In the genomic region with DNA sequence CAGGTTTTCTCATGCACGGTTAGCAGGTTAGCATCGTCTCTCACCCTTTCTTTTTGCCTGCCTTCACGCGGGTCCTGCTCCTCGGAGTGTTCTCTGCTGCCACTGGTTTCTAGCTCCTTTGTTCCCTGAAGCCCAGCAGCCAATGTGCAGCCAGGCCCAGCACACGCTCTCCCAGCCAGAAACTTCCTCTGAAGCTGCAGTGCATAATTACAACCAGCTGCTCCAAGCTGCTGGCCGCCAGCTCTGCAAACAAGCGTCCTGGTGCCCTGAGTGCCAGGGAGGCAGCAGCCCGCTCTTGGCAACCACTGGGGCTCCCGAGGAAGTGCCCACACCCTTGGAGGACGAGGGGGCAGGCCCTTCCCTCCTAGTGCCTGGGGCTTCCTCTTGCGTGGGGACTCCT, we compare ENCODE assay signal across 8 mouse cellular contexts.
DNase-seq lines count a peak whose midpoint lies in the region; ATAC-seq lines count a peak whose summit lies in the region.

No protein-coding gene starts in this region.

- DNase-seq in layer of hippocampus, adult 11-12 months (ENCODE audit: low spot score), result peak; percentile 69
- DNase-seq in layer of hippocampus, adult 9-10 months (ENCODE audit: low spot score), result no peak
- peak; percentile 84 for DNase-seq in heart, embryonic 10.5 days (ENCODE audit: low spot score)
- peak; percentile 27 to 30 for DNase-seq in kidney, adult 8-10 months
- peak; percentile 64 for DNase-seq in telencephalon, adult 2 months (ENCODE audit: low read depth, low spot score)

- 0 out of 2 replicates have a peak overlapping the region, but pooled peaks have one; percentile 1 for H3K9ac ChIP-seq in embryonic facial prominence, embryonic 15.5 days
- peak overlapping the region; percentile 60 for H3K9ac ChIP-seq in limb, embryonic 13.5 days
- H3K9ac ChIP-seq in midbrain, embryonic 15.5 days, result peak overlapping the region; percentile 39

- H3K4me2 ChIP-seq in embryonic facial prominence, embryonic 15.5 days (replicated peaks), result peak overlapping the region; percentile 49
- peak overlapping the region; percentile 55 for H3K4me2 ChIP-seq in limb, embryonic 13.5 days (replicated peaks)
- peak overlapping the region; percentile 44 for H3K4me2 ChIP-seq in midbrain, embryonic 15.5 days

- H3K4me3 ChIP-seq in embryonic facial prominence, embryonic 15.5 days (replicated peaks), result peak overlapping the region; percentile 26
- peak overlapping the region; percentile 29; the same call in 1 of the 2 replicates for H3K4me3 ChIP-seq in heart, embryonic 10.5 days
- H3K4me3 ChIP-seq in limb, embryonic 13.5 days, result peak overlapping the region; percentile 28
- H3K4me3 ChIP-seq in midbrain, embryonic 15.5 days, result peak overlapping the region; percentile 12

- peak; percentile 92 for ATAC-seq in embryonic facial prominence, embryonic 15.5 days (ENCODE audit: insufficient number of reproducible peaks, low FRiP score, low TSS enrichment, low read depth)
- peak; percentile 90 for ATAC-seq in limb, embryonic 13.5 days (ENCODE audit: low FRiP score, low read depth)
- ATAC-seq in midbrain, embryonic 15.5 days (replicated peaks), result peak; percentile 87

- H3K27me3 ChIP-seq in embryonic facial prominence, embryonic 15.5 days, result no peaks in the 10 kb centered on the region
- H3K27me3 ChIP-seq in heart, embryonic 10.5 days (ENCODE audit: insufficient read depth, poor library complexity, severe bottlenecking), result no peaks in the 10 kb centered on the region
- no peaks in the 10 kb centered on the region for H3K27me3 ChIP-seq in limb, embryonic 13.5 days
- no peaks in the 10 kb centered on the region for H3K27me3 ChIP-seq in midbrain, embryonic 15.5 days (replicated peaks)

- no peaks in the 10 kb centered on the region for H3K9me3 ChIP-seq in embryonic facial prominence, embryonic 15.5 days (replicated peaks)
- H3K9me3 ChIP-seq in heart, embryonic 10.5 days, result no peaks in the 10 kb centered on the region
- H3K9me3 ChIP-seq in limb, embryonic 13.5 days, result no peaks in the 10 kb centered on the region
- no peaks in the 10 kb centered on the region for H3K9me3 ChIP-seq in midbrain, embryonic 15.5 days

- WGBS in embryonic facial prominence, embryonic 15.5 days, result 1% methylated on average over 12 of the region's 12 CpGs
- WGBS in heart, embryonic 10.5 days, result 3% methylated on average over 12 of the region's 12 CpGs
- 2% methylated on average over 12 of the region's 12 CpGs for WGBS in limb, embryonic 13.5 days
- 0% methylated on average over 12 of the region's 12 CpGs for WGBS in midbrain, embryonic 15.5 days

- H3K27ac ChIP-seq in embryonic facial prominence, embryonic 15.5 days (replicated peaks), result peak overlapping the region; percentile 96
- peak overlapping the region; percentile 90 for H3K27ac ChIP-seq in heart, embryonic 10.5 days
- peak overlapping the region; percentile 91 for H3K27ac ChIP-seq in limb, embryonic 13.5 days
- peak overlapping the region; percentile 88 for H3K27ac ChIP-seq in midbrain, embryonic 15.5 days

- H3K36me3 ChIP-seq in embryonic facial prominence, embryonic 15.5 days, result no peaks in the 10 kb centered on the region
- no peaks in the 10 kb centered on the region for H3K36me3 ChIP-seq in heart, embryonic 10.5 days
- no peaks in the 10 kb centered on the region for H3K36me3 ChIP-seq in limb, embryonic 13.5 days
- no peaks in the 10 kb centered on the region for H3K36me3 ChIP-seq in midbrain, embryonic 15.5 days (replicated peaks)

- H3K4me1 ChIP-seq in embryonic facial prominence, embryonic 15.5 days, result peaks cover 43% of the 10 kb centered on the region
- peaks cover 41% of the 10 kb centered on the region for H3K4me1 ChIP-seq in heart, embryonic 10.5 days
- H3K4me1 ChIP-seq in limb, embryonic 13.5 days, result peaks cover 47% of the 10 kb centered on the region
- H3K4me1 ChIP-seq in midbrain, embryonic 15.5 days, result peaks cover 30% of the 10 kb centered on the region

Comparison
In these comparisons a context has a peak if more than half of its experiments do, and no peak if none do; other contexts are left out.
1. H3K9ac ChIP-seq: peak in every context shown above with its lines; median percentile 60 in limb, embryonic 13.5 days; 39 in midbrain, embryonic 15.5 days; 1 in embryonic facial prominence, embryonic 15.5 days.